Mouse (Mus musculus) forebrain, embryonic 15.5 days (tissue): ENCODE data around the gene Olfr1085. TPM values are rescaled to one million over a fixed set of nuclear protein-coding genes. Genes with fewer than 3 reads are reported as not detected.
"Not testable (repeated sequence)": the region's sequence is repeated elsewhere in the genome, so short reads cannot be mapped to it uniquely, and the experiment has no call there.

Experiments
- ATAC-seq: fragments of 200-750 bp; cut with Nextera tagmentation; replicated peaks from 2 replicates; pipeline ENCODE4 v1.8.0; 2017; ENCODE audit warnings: mild to moderate bottlenecking, moderate TSS enrichment, moderate library complexity
- H3K27ac ChIP-seq: fragments of 300-500 bp; sonication (generic); replicated peaks from 2 replicates; pipeline ENCODE4 v1.5.1; 2015; ENCODE audit warnings: mild to moderate bottlenecking, inconsistent platforms
- H3K27me3 ChIP-seq: fragments of 300-500 bp; sonication (generic); 2 replicates; pipeline ENCODE4 v1.6.1; 2015; ENCODE audit warnings: inconsistent platforms
- H3K36me3 ChIP-seq: fragments of 300-500 bp; sonication (generic); 2 replicates; pipeline ENCODE4 v1.6.1; 2015; ENCODE audit warnings: mild to moderate bottlenecking, inconsistent platforms
- H3K4me1 ChIP-seq: fragments of 300-500 bp; sonication (generic); 2 replicates; pipeline ENCODE4 v1.6.1; 2015; ENCODE audit warnings: inconsistent platforms
- H3K4me2 ChIP-seq: fragments of 300-500 bp; sonication (generic); replicated peaks from 2 replicates; pipeline ENCODE4 v1.6.1; 2015; ENCODE audit warnings: mild to moderate bottlenecking, inconsistent platforms
- H3K4me3 ChIP-seq: fragments of 300-500 bp; sonication (generic); 2 replicates; pipeline ENCODE4 v1.5.1; 2015; ENCODE audit warnings: mild to moderate bottlenecking, inconsistent platforms
- H3K9ac ChIP-seq: fragments of 300-500 bp; sonication (generic); replicated peaks from 2 replicates; pipeline ENCODE4 v1.6.1; 2015; ENCODE audit warnings: mild to moderate bottlenecking, inconsistent platforms
- H3K9me3 ChIP-seq: fragments of 300-500 bp; sonication (generic); 2 replicates; pipeline ENCODE4 v1.6.1; 2016; ENCODE audit warnings: inconsistent platforms
- WGBS: fragments of 180-500 bp; shearing (Covaris S2); methylation state at CpG from one replicate; pipeline ENCODE4 v1.1.7; 2015; ENCODE audit warnings: mixed read lengths; 5-methylcytosine and 5-hydroxymethylcytosine counted together
- polyA plus RNA-seq: library from polyadenylated mRNA; unstranded; fragments of >200 nt; fragmentation: Nextera tagmentation; extraction: Ambion mirVana; gene quantifications from 2 replicates; pipeline ENCODE4 v1.2.1, GENCODE M21; 2015

Olfr1085 gene
- not detected in 2 replicates for polyA plus RNA-seq

DNA sequence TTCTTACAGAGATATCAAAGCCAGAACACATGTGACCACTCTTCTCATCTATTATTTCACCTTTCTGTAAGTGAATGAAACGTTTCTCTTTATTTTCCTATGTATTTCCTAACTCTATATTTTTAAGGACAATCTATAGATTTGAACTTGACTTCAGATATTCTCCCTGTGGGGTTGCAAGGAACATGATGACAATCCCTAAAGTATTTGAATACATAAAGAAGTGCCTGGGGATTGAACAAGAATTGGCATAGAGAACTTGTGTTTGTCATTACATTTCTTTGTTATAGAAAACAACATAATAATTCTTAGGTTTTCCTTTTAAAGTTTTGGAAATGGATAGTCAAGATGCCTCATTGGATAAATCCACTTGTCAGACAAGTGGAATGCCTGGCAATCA is at the start of gene Olfr1085:
Olfr1085 (minus strand) TSS at position 101 of the 400 bp plus-strand sequence.
- H3K4me3 ChIP-seq = no peak within 1 kb of the TSS
- no peak within 1 kb of the TSS for H3K27ac ChIP-seq
- 29% methylated on average over 1 of the region's 1 CpGs for WGBS
- no peaks in the 10 kb centered on the region for H3K27me3 ChIP-seq
- ATAC-seq = no peak
- H3K9me3 ChIP-seq = no peaks in the 10 kb centered on the region
- H3K9ac ChIP-seq = no peak within 1 kb of the TSS
- H3K36me3 ChIP-seq = no peaks in the 10 kb centered on the region
- H3K4me1 ChIP-seq = no peaks in the 10 kb centered on the region
- no peak within 1 kb of the TSS for H3K4me2 ChIP-seq

DNA sequence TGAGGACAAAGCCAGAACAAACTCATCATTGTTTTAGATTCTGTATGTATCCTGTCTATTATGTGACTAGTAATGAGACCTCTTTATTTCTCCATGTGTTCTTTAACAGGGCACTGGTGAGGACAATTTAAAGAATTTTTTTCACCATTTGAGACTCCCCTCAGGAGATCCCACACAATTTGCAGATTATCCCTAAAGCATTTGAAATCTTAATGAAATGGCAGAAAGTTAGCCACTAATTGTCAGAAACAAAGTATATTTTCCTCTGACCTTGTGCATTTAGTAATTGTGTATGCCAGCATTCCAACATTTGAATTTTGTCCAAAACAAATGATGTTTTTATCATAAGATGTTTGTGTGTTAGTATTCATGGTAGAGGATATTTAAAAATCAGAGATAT is 36.5 kb upstream of the Olfr1085 start, which contains the start of gene Olfr1087:
Olfr1087 (minus strand) TSS at position 101 of the 400 bp plus-strand sequence.
- Histone ChIP-seq H3K4me3 (no peak within 1 kb of the TSS), H3K27ac (no peak within 1 kb of the TSS), H3K27me3 (no peaks in the 10 kb centered on the region), H3K9me3 (no peaks in the 10 kb centered on the region), H3K4me1 (no peaks in the 10 kb centered on the region), H3K36me3 (no peaks in the 10 kb centered on the region), H3K9ac (no peak within 1 kb of the TSS), H3K4me2 (no peak within 1 kb of the TSS)
- no peak for ATAC-seq

DNA sequence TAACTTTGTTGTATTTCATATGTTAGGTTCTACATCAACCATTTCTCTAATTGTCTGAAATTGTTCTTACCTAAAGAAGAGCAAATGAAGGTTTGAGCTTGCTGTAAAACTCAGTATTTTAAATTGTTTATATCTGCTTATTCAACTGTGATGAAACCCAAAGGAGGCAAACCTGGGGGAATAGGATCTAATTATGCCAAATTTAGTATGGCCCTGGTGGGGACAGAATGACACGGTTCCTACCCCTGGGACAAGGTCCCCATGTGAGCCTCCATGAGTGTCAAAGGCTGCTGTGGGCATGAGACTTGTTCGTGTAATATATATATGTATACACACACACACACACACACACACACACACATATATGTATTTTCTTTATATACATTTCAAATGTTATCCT is 18.2 kb upstream of the Olfr1085 start, which contains the start of gene Olfr1086:
Olfr1086 (minus strand) TSS at position 101 of the 400 bp plus-strand sequence.
- no peak within 1 kb of the TSS for H3K9ac ChIP-seq
- H3K27me3 ChIP-seq = no peaks in the 10 kb centered on the region
- no peaks in the 10 kb centered on the region for H3K36me3 ChIP-seq
- no peak within 1 kb of the TSS for H3K4me3 ChIP-seq
- ATAC-seq = no peak
- H3K9me3 ChIP-seq = no peaks in the 10 kb centered on the region
- no peaks in the 10 kb centered on the region for H3K4me1 ChIP-seq
- H3K27ac ChIP-seq = no peak within 1 kb of the TSS
- WGBS = 79% methylated on average over 2 of the region's 2 CpGs
- no peak within 1 kb of the TSS for H3K4me2 ChIP-seq

DNA sequence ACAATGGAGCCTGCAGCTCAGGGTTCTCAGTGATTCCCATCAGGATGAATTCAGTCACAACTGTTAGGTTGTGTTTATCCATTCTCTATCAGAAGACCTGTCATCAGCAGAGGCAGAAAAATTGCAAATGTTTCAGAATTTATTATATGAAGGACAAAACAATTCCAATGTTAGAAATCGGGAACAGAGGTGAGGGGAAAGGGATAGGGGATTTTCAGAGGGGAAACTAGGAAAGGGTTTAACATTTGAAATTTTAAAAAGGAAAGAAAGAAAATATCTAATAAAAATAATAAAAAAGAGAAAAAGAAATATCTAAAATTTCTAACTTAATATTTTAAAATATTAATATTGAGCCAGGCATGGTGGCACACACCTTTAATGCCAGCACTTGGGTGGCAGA is 22.2 kb downstream of the Olfr1085 start, which contains the start of gene Olfr1084:
Olfr1084 (minus strand) TSS at position 101 of the 400 bp plus-strand sequence.
- not testable (repeated sequence) for H3K27ac ChIP-seq, H3K4me3 ChIP-seq, H3K9me3 ChIP-seq, H3K4me1 ChIP-seq, H3K4me2 ChIP-seq, H3K9ac ChIP-seq, H3K36me3 ChIP-seq, H3K27me3 ChIP-seq, ATAC-seq
- WGBS = 92% methylated on average over 1 of the region's 1 CpGs

Other genes starting within 250 kb of the Olfr1085 start
- not detected in 2 replicates for gene Olfr1061, start 248.0 kb downstream of the Olfr1085 start, polyA plus RNA-seq
- gene Olfr1062, start 235.3 kb downstream of the Olfr1085 start, polyA plus RNA-seq = not detected in 2 replicates
- gene Olfr1065, start 211.4 kb downstream of the Olfr1085 start, polyA plus RNA-seq = not detected in 2 replicates
- not detected in 2 replicates for gene Olfr1066, start 205.8 kb downstream of the Olfr1085 start, polyA plus RNA-seq
- not detected in 2 replicates for gene Olfr228, start 174.6 kb downstream of the Olfr1085 start, polyA plus RNA-seq
- not detected in 2 replicates for gene Olfr1076, start 153.6 kb downstream of the Olfr1085 start, polyA plus RNA-seq
- gene Olfr1079, start 119.5 kb downstream of the Olfr1085 start, polyA plus RNA-seq = not detected in 2 replicates
- not detected in 2 replicates for gene Olfr1080, start 103.8 kb downstream of the Olfr1085 start, polyA plus RNA-seq
- not detected in 2 replicates for gene Olfr1082, start 63.1 kb downstream of the Olfr1085 start, polyA plus RNA-seq
- gene Olfr1084, start 22.3 kb downstream of the Olfr1085 start, polyA plus RNA-seq = not detected in 2 replicates
- not detected in 2 replicates for gene Olfr1086, start 18.1 kb upstream of the Olfr1085 start, polyA plus RNA-seq
- not detected in 2 replicates for gene Olfr1087, start 36.4 kb upstream of the Olfr1085 start, polyA plus RNA-seq
- gene Olfr1089, start 71.7 kb upstream of the Olfr1085 start, polyA plus RNA-seq = not detected in 2 replicates
- not detected in 2 replicates for gene Olfr1090, start 97.0 kb upstream of the Olfr1085 start, polyA plus RNA-seq
- not detected in 2 replicates for gene Olfr1093, start 120.5 kb upstream of the Olfr1085 start, polyA plus RNA-seq
- not detected in 2 replicates for gene Olfr141, start 148.0 kb upstream of the Olfr1085 start, polyA plus RNA-seq
- gene Olfr1094, start 162.6 kb upstream of the Olfr1085 start, polyA plus RNA-seq = not detected in 2 replicates
- not detected in 2 replicates for gene Olfr1095, start 189.7 kb upstream of the Olfr1085 start, polyA plus RNA-seq
- not detected in 2 replicates for gene Gm13723, start 212.8 kb upstream of the Olfr1085 start, polyA plus RNA-seq
- gene Olfr1097, start 230.2 kb upstream of the Olfr1085 start, polyA plus RNA-seq = not detected in 2 replicates